Mouse (Mus musculus) adrenal gland, adult 2 months (tissue): ENCODE data around the gene Acaca. TPM values are rescaled to one million over a fixed set of nuclear protein-coding genes. Genes with fewer than 3 reads are reported as not detected.
"Not testable (repeated sequence)": the region's sequence is repeated elsewhere in the genome, so short reads cannot be mapped to it uniquely, and the experiment has no call there.

ENCODE experiments used
- DNase-seq: peaks from one replicate; pipeline ENCODE4 v3.0.0; 2021
- polyA plus RNA-seq: library from polyadenylated mRNA; depleted of rRNA; stranded (reverse); fragments of >200 nt; gene quantifications from 2 replicates; pipeline ENCODE4 v1.2.3, GENCODE M21; 2012
- total RNA-seq, 2 experiments: library from RNA; stranded (reverse); gene quantifications; 2 replicates each; pipeline ENCODE4 v1.2.3; 2021

Gene Acaca
- total and polyA plus RNA-seq, 3 experiments: 60.3 to 510 (median 161) TPM

DNA sequence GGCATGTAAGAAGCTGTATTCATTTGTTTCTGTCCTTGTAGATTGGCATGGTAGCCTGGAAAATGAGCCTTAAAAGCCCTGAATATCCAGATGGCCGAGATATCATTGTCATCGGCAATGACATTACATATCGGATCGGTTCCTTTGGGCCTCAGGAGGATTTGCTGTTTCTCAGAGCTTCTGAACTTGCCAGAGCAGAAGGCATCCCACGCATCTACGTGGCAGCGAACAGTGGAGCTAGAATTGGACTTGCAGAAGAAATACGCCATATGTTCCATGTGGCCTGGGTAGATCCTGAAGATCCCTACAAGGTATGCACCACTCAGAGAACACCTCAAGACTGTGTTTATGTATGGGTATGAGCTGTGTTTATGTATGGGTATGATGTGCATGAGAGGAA, 208.8 kb downstream of the Acaca start:
- not testable (repeated sequence) for DNase-seq

GRCm38 (mm10) chr11:84340630-84341029, 211.2 kb downstream of the Acaca start:
- no peak for DNase-seq

- no peak for DNase-seq
These were observed 215.2 kb downstream of the Acaca start for GRCm38 (mm10) chr11:84344522-84345236.

DNA sequence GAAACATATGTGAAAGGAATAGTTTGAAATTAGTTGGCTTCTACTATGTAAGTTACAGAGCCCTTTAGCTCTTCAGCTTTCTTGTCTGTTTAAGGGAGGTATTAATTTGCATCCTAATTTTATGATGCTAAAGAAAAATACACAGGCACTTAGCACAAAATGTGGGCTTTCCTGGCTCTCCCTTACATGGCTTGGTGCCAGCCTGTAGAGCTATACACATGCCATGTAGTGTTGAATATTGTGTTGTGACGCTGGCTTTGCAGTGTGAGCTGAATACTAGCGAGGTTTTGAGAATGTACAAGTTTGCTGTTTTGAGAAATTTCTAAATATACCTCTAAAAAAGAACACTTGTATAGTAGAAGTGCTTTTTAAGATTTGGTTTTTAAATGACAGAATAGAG, 218.3 kb downstream of the Acaca start:
- no peak for DNase-seq

DNA sequence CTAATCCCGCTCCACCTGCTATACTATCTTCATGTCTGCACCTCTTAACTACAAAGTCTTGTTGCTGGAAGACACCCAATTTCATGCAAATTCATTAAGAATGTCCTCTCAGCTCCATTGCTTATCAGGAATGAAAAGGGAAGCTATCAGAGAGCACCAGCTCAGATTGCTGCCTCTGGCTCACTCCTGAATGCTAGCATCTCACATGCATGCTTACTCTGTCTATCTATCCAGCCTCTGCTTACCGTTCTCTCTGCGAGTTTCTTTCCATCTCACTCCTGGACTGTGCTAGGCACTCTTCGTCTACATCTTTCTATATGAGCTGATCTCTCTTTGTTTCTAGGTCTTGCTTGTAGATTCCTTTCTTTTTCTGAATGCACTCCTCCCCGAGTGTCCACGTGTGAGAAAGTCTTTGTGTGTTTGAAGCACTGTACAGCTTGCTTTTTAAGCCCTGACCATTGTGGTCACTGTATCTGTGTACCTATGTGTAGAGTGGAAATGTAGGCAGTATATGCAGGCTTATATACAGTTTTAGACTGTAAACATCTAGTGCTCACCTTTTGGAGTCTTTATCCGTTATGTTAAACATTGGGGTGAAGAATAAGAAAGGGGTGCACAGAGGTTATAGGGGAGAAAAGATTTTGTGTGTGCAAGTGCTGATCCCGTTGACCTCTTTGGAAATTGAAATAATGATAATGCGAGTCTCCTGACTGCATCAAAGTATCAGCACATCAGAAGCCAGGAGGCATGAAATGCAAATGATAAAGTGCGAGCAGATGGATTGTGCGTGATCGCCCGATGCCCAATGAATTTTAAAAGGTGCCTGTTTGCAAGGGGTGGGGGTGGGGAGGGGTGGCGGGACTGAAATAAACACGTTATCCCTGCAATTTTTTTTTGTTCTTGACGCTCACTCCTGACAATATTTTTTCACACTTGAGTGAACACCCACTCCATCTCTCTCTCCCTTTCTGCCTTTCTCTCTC, 219.7 kb downstream of the Acaca start:
- no peak for DNase-seq

- no peak for DNase-seq
These were observed 221.7 kb downstream of the Acaca start for GRCm38 (mm10) chr11:84351150-84351549.

DNA sequence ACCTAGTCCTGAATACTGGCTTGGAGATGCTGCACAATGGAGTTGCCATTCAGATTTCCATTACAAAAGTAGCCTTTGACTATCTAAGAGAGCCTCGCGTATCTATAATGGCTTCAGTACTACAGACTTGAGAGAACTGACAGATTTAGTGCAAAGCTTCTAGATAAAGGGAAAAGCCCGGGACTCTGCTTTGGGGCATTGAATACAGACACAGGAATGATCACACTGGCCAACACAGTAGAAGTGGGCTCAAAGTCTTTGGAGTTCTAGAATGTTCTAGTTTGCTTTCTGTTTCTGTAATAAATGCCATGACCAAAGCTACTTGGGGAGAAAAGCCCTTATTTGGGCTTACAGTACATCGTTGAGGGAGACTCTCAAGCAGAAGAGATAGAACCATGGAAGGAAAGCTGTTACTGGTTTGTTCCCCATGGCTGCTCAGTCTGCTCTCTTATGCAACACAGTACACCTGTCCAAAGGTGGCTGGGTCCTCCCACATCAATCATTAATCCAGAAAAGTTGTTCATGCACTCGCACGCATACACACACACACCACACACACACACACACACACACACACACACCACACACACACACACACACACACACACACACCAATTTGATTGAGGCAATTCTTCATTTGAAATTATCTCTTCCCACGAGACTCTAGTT, 223.7 kb downstream of the Acaca start:
- DNase-seq: no peak

DNA sequence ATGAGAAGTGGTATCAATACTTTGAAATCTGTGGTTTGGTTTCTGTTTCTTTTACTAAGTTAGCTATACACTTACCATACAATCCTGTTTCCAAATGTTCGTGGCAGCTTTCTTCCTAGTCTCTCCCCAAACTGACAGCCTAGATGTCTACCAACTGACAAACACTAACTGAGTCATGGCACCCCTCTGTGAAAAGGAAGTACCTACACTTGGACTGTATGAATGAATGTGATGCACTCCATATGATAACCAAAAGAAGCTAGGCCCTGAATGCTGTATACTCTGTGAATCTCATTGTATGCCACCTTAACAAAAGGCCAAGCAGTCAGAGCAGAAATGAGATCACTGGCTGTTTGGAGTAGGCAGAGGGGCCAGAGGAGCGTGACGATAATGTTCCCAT, 227.8 kb downstream of the Acaca start:
- no peak for DNase-seq

- DNase-seq: peak; percentile 36
These were observed 228.3 kb downstream of the Acaca start for GRCm38 (mm10) chr11:84357771-84358170.

DNA sequence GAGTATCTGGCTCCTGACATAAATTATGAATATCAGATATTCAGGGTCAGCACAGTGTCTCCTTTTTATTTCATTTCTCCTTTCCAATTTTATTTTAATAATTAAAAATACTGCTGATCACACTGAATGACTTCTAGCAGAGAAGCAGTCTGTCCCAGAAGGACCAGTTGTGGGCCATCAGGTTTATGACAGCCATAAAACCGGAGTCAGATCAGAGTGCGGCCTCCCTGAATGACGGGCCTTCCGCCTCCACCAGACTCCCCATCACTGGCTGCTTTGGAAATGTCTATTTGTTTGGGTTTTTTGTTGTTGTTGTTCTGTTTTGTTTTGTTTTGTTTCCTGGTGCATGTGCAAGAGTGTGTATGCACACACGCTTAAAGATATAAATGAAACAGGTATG, 232.1 kb downstream of the Acaca start:
- DNase-seq: no peak

GRCm38 (mm10) chr11:84362633-84363243, 233.3 kb downstream of the Acaca start:
- no peak for DNase-seq

DNA sequence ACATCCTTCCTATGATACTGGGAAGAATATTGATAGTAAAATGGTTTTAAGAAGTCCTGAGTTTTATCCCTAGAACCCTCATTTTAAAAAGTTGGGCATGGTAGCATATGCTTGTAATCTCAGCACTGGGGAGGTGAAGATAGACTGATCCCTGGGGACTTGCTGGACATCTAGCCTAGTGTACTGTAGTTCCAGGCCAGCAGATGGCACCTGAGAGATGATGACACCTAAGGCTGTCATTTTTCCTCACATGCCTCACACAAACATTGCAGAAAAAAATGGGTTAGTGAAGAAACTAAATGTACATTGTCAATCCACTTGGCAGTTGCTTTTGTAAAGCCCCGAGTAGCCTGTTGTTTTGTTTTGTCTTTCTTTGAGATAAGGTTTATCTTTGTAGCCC, 235.8 kb downstream of the Acaca start:
- no peak for DNase-seq

- DNase-seq: no peak
These were observed 239.4 kb downstream of the Acaca start for GRCm38 (mm10) chr11:84368902-84369301.

GRCm38 (mm10) chr11:84373122-84373521, 243.7 kb downstream of the Acaca start:
- DNase-seq: no peak

- no peak for DNase-seq
These were observed 246.6 kb downstream of the Acaca start for GRCm38 (mm10) chr11:84375951-84376496.

- DNase-seq: no peak
These were observed 247.3 kb downstream of the Acaca start for GRCm38 (mm10) chr11:84376510-84377365.

GRCm38 (mm10) chr11:84382450-84382849, 253.0 kb downstream of the Acaca start:
- DNase-seq: no peak

DNA sequence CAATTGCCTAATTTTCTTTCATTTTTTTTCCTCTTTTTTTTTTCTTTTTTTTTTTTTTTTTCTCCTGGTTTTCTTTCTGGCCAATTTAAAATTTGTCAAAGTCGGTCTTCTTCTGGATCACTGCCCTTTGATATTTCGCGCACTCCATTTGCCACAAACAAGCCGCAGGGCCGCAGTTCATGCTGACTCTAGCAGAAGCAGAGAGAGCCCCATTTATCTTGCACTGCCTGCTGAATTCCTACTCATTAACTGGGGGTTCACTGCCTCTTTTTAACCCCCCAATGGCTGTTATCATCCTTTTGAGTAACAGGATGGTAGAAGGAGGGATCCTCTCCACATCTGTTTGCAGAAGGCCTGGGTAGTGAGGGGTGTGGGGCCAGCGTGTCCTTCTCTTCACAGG, 254.4 kb downstream of the Acaca start:
- DNase-seq: no peak

GRCm38 (mm10) chr11:84389332-84389731, 259.9 kb downstream of the Acaca start:
- DNase-seq: no peak

GRCm38 (mm10) chr11:84391126-84391525, 261.7 kb downstream of the Acaca start:
- no peak for DNase-seq

- not testable (repeated sequence) for DNase-seq
These were observed 262.6 kb downstream of the Acaca start for GRCm38 (mm10) chr11:84392066-84392465.
